Mouse (Mus musculus) CH12.LX (cell line): ENCODE measurements around the gene Phf12. TPM values are rescaled to one million over a fixed set of nuclear protein-coding genes. Genes with fewer than 3 reads are reported as not detected.
"Not testable (repeated sequence)": the region's sequence is repeated elsewhere in the genome, so short reads cannot be mapped to it uniquely, and the experiment has no call there.

Experiments
- DNase-seq: peaks from one replicate; pipeline ENCODE4 v3.0.0-alpha.2; 2013; ENCODE audit errors: extremely low read depth
- H3K27ac ChIP-seq: 2 replicates; pipeline ENCODE4 v1.5.1; 2012; ENCODE audit warnings: low read depth, mild to moderate bottlenecking, control low read depth, moderate library complexity; ENCODE audit not compliant: insufficient read depth
- H3K27me3 ChIP-seq: replicated peaks from 2 replicates; pipeline ENCODE3; 2012; ENCODE audit warnings: inconsistent platforms
- H3K36me3 ChIP-seq, 2 experiments: replicated peaks in 1 of 2; 2 replicates each; pipeline versions ENCODE3 to v1.6.1; 2012; ENCODE audit warnings: inconsistent platforms in 1 of 2, low read length in 1 of 2, mild to moderate bottlenecking in 1 of 2, mixed read lengths in 1 of 2, moderate library complexity in 1 of 2; ENCODE audit not compliant: control insufficient read depth in 1 of 2, insufficient read depth in 1 of 2
- H3K4me1 ChIP-seq, 2 experiments: 2 replicates each; pipeline ENCODE4 v1.6.1; 2012; ENCODE audit warnings: inconsistent platforms in 1 of 2, moderate library complexity in 1 of 2; ENCODE audit not compliant: insufficient read depth in 2 of 2, control insufficient read depth in 1 of 2
- H3K4me2 ChIP-seq: 2 replicates; pipeline ENCODE4 v1.6.1; 2012; ENCODE audit warnings: low read depth, mild to moderate bottlenecking, control low read depth; ENCODE audit not compliant: poor library complexity, insufficient read depth, severe bottlenecking
- H3K4me3 ChIP-seq, 3 experiments: fragments of 150-350 bp in 1 of 3; sonication (generic) in 1 of 3; replicated peaks in 1 of 3; 2 replicates each; pipeline versions ENCODE3 to v1.5.1; 2011 to 2012; ENCODE audit warnings: low read depth in 2 of 3, low read length in 2 of 3, mild to moderate bottlenecking in 2 of 3, moderate library complexity in 2 of 3, control low read depth in 1 of 3, improper control_type of control experiment in 1 of 3, inconsistent platforms in 1 of 3, mixed read lengths in 1 of 3; ENCODE audit not compliant: poor library complexity in 1 of 3
- H3K79me2 ChIP-seq: replicated peaks from 2 replicates; pipeline ENCODE4 v1.6.1; 2012; ENCODE audit warnings: mild to moderate bottlenecking, moderate library complexity; ENCODE audit not compliant: control insufficient read depth, poor library complexity, insufficient read depth, severe bottlenecking; ENCODE audit errors: extremely low read depth
- H3K9ac ChIP-seq: 2 replicates; pipeline ENCODE4 v1.6.1; 2012; ENCODE audit warnings: low read depth, mild to moderate bottlenecking, control low read depth, moderate library complexity; ENCODE audit not compliant: insufficient read depth
- H3K9me3 ChIP-seq: replicated peaks from 2 replicates; pipeline ENCODE3; 2012; ENCODE audit warnings: low read length, inconsistent platforms, mixed read lengths
- CHD1 ChIP-seq: IDR thresholded peaks from 2 replicates; pipeline ENCODE4 v1.6.1; 2012; ENCODE audit warnings: low read depth, low read length, improper control_type of control experiment, inconsistent platforms
- CHD2 ChIP-seq: IDR thresholded peaks from 2 replicates; pipeline ENCODE4 v1.6.1; 2011; ENCODE audit warnings: low read length, improper control_type of control experiment
- CTCF ChIP-seq, 2 experiments: IDR thresholded peaks in 1 of 2; conservative IDR thresholded peaks in 1 of 2; 2 replicates each; pipeline ENCODE4 v1.5.1; 2011 to 2012; ENCODE audit warnings: low read depth in 2 of 2, low read length in 2 of 2, improper control_type of control experiment in 1 of 2, inconsistent platforms in 1 of 2, mild to moderate bottlenecking in 1 of 2, moderate library complexity in 1 of 2
- E2F4 ChIP-seq: IDR thresholded peaks from 2 replicates; pipeline ENCODE4 v1.6.1; 2011; ENCODE audit warnings: low read depth, low read length, improper control_type of control experiment; ENCODE audit not compliant: insufficient replicate concordance
- ELF1 ChIP-seq: IDR thresholded peaks from 2 replicates; pipeline ENCODE4 v1.6.1; 2014; ENCODE audit warnings: low read depth, mild to moderate bottlenecking, inconsistent platforms, low read length, improper control_type of control experiment
- ETS1 ChIP-seq: conservative IDR thresholded peaks from 2 replicates; pipeline ENCODE4 v1.6.1; 2012; ENCODE audit warnings: low read depth, mild to moderate bottlenecking, inconsistent platforms, low read length, improper control_type of control experiment, moderate library complexity
- HCFC1 ChIP-seq: IDR thresholded peaks from 2 replicates; pipeline ENCODE4 v1.6.1; 2012; ENCODE audit warnings: low read depth, mild to moderate bottlenecking, inconsistent platforms, low read length, improper control_type of control experiment
- JUN ChIP-seq: IDR thresholded peaks from 2 replicates; pipeline ENCODE4 v1.6.1; 2011; ENCODE audit warnings: low read depth, mild to moderate bottlenecking, low read length, improper control_type of control experiment, moderate library complexity; ENCODE audit not compliant: insufficient read depth
- JUND ChIP-seq: conservative IDR thresholded peaks from 2 replicates; pipeline ENCODE4 v1.6.1; 2011; ENCODE audit warnings: low read depth, low read length, improper control_type of control experiment
- KAT2A ChIP-seq: IDR thresholded peaks from 2 replicates; pipeline ENCODE4 v1.6.1; 2012; ENCODE audit warnings: low read length, improper control_type of control experiment, inconsistent platforms; ENCODE audit not compliant: insufficient replicate concordance
- MAX ChIP-seq: IDR thresholded peaks from 2 replicates; pipeline ENCODE4 v1.6.1; 2011; ENCODE audit warnings: low read length, improper control_type of control experiment
- NELFE ChIP-seq: IDR thresholded peaks from 2 replicates; pipeline ENCODE4 v1.6.1; 2011; ENCODE audit warnings: low read depth, low read length, improper control_type of control experiment
- POLR2AphosphoS2 ChIP-seq: IDR thresholded peaks from 2 replicates; pipeline ENCODE4 v1.6.1; 2011; ENCODE audit warnings: low read depth, low read length, improper control_type of control experiment
- SMC3 ChIP-seq: IDR thresholded peaks from 2 replicates; pipeline ENCODE4 v1.6.1; 2011; ENCODE audit warnings: low read depth, low read length, improper control_type of control experiment
- TBP ChIP-seq: conservative IDR thresholded peaks from 2 replicates; pipeline ENCODE4 v1.6.1; 2011; ENCODE audit warnings: low read depth, low read length, improper control_type of control experiment
- USF1 ChIP-seq: IDR thresholded peaks from 2 replicates; pipeline ENCODE4 v1.6.1; 2014; ENCODE audit warnings: low read depth, mild to moderate bottlenecking, inconsistent platforms, low read length, improper control_type of control experiment
- ZMIZ1 ChIP-seq: IDR thresholded peaks from 2 replicates; pipeline ENCODE4 v1.6.1; 2012; ENCODE audit warnings: low read depth, mild to moderate bottlenecking, inconsistent platforms, low read length, improper control_type of control experiment
- dilution Hi-C: fragments of 300-500 bp; cut with MboI; formaldehyde crosslinking; loops from 2 replicates; pipeline ENCODE4 v1.14.3; 2020; ENCODE audit warnings: low sequenced_read_pairs; ENCODE audit not compliant: extremely low pct_unique_long_range_greater_than_20kb, extremely low pct_ligation_motif_present
- in situ Hi-C: fragments of 300-500 bp; cut with MboI; formaldehyde crosslinking; loops from 3 replicates; pipeline ENCODE4 v1.14.3; 2019; ENCODE audit warnings: low sequenced_read_pairs, low pct_ligation_motif_present, low pct_unique_long_range_greater_than_20kb, mixed read lengths
- polyA plus RNA-seq: library from polyadenylated mRNA; unstranded; fragments of >175 nt; gene quantifications from 2 replicates; pipeline ENCODE4 v1.2.1, GENCODE M21; 2012; ENCODE audit warnings: low read depth; ENCODE audit not compliant: insufficient read length
- total RNA-seq, 2 experiments: library from RNA; depleted of rRNA; stranded (reverse); fragments of 300-350 nt in 1 of 2; fragments of >200 nt in 1 of 2; gene quantifications; 2 replicates each; pipeline ENCODE4 v1.2.3; 2012 to 2014

The Phf12 gene
- total and polyA plus RNA-seq, 3 experiments: 10.7 to 59.7 (median 30.5) TPM

DNA sequence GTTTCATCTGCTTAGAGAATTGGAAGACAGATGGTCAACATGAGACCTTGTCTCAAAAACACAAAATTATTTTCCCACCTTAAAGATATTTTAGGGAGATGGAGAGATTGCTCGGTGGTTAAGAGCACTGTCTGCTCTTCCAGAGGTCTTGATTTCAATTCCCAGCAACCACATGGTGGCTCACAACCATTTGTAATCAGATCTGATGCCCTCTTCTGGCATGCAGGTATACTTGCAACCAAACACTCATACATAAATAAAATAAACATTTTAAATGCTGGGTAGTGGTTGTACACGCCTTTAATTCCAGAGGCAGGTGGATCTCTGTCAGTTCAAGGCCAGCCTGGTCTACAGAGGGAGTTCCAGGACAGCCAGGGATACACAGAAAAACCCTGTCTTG is 58.3 kb downstream of the Phf12 start:
- in situ Hi-C loops: no loop called here
- H3K79me2 ChIP-seq: no peaks in the 10 kb centered on the region
- H3K36me3 ChIP-seq: peaks cover 0 to 22% of the 10 kb centered on the region in 2 experiments
- H3K9me3 ChIP-seq: no peaks in the 10 kb centered on the region
- peaks cover 0 to 16% of the 10 kb centered on the region in 2 experiments; a peak in 2 of 4 replicates for H3K4me1 ChIP-seq
- no peak overlapping the region for H3K4me3 ChIP-seq
- no peak for DNase-seq
- H3K27ac ChIP-seq: no peak overlapping the region
- no peak overlapping the region for H3K9ac ChIP-seq
- H3K4me2 ChIP-seq: no peak overlapping the region
- TF ChIP-seq CTCF (conservative IDR thresholded peaks at IDR 0.05 in 1 of 2, IDR thresholded peaks at IDR 0.05 in 1 of 2; ENCODE audit: low read depth in 2 of 2, low read length in 2 of 2) (peak in 1 of 2 experiments; percentile 72; a peak in 2 of 4 replicates), HCFC1 (no peak), ETS1 (no peak), SMC3 (peak; percentile 6; the same call in 1 of the 2 replicates), USF1 (no peak), CHD2 (no peak), JUND (no peak), NELFE (no peak)
- H3K27me3 ChIP-seq: no peaks in the 10 kb centered on the region
- dilution Hi-C loops: no loop called here

DNA sequence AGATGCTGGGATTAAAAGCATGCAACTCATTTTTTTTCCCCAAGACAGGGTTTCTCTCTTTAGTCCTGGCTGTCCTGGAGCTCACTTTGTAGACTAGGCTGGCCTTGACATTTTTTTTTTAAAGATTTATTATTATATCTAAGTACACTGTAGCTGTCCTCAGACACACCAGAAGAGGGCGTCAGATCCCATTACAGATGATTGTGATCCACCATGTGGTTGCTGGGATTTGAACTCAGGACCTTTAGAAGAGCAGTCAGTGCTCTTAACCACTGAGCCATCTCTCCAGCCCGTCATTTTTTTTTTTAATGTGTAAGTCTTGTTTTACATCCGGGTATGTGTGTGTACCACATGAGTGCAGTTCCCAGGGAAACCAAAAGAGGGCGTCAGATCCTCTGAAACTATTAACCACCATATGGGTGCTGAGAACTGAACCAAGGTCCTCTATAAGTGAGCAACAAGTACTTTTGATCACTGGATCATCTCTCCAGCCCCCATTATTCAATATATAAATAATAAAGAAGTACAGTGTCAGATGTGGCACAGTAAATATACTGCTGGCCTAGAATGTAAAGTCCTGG is 59.8 kb downstream of the Phf12 start:
- H3K4me2 ChIP-seq, in situ Hi-C loops, H3K27ac ChIP-seq, H3K27me3 ChIP-seq, H3K9ac ChIP-seq, H3K4me3 ChIP-seq, dilution Hi-C loops, H3K79me2 ChIP-seq, DNase-seq, H3K9me3 ChIP-seq: not testable (repeated sequence)
- Histone ChIP-seq H3K36me3 (peaks cover 0 to 13% of the 10 kb centered on the region in 2 experiments), H3K4me1 (peaks cover 0 to 11% of the 10 kb centered on the region in 2 experiments; a peak in 2 of 4 replicates)
- peak in 1 of 2 experiments; percentile 33; a peak in 2 of 4 replicates for TF ChIP-seq CTCF (conservative IDR thresholded peaks at IDR 0.05 in 1 of 2, IDR thresholded peaks at IDR 0.05 in 1 of 2; ENCODE audit: low read depth in 2 of 2, low read length in 2 of 2)

DNA sequence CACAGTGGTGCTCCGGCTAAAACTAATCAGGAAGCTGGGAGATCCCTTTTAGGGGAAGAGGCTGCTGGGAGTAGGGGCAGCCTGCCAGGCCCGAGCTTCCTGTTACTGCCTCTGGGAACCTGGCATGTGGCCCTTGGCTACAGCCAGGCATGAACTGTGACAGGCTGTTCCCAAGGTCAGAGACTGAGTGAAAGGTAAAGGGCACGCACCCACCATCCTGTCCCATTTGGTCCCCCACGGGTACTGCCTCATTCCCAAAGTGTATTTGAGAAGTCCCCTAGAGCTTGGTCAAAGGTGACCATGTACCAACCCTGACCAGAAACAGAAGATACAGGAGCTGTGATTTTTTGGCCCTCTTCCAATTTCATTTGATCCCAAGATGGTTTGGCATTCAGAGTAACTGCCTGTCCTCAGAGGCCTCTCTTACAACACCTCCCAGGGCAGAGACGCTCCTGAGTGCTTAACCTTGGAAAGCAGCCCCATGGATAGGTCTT is 62.3 kb downstream of the Phf12 start:
- Histone ChIP-seq H3K27ac (no peak overlapping the region), H3K4me3 (no peak overlapping the region), H3K9me3 (no peaks in the 10 kb centered on the region), H3K9ac (no peak overlapping the region), H3K4me1 (peaks cover 0 to 8% of the 10 kb centered on the region in 2 experiments; a peak in 2 of 4 replicates), H3K36me3 (peaks cover 0 to 6% of the 10 kb centered on the region in 2 experiments), H3K79me2 (no peaks in the 10 kb centered on the region), H3K4me2 (no peak overlapping the region), H3K27me3 (no peaks in the 10 kb centered on the region)
- in situ Hi-C loops (no loop called here), dilution Hi-C loops (no loop called here)
- DNase-seq: no peak
- TF ChIP-seq NELFE (no peak), ELF1 (no peak), HCFC1 (no peak), TBP (no peak), ZMIZ1 (no peak), JUN (no peak), E2F4 (no peak), POLR2AphosphoS2 (no peak), CHD2 (no peak), KAT2A (no peak), CHD1 (no peak), USF1 (no peak), MAX (no peak)
